Mouse (Mus musculus) CH12.LX (cell line): ENCODE results near the gene Kcnh6. TPM values are rescaled to one million over a fixed set of nuclear protein-coding genes. Genes with fewer than 3 reads are reported as not detected.

Source experiments
- DNase-seq: peaks from one replicate; pipeline ENCODE4 v3.0.0-alpha.2; 2013; ENCODE audit errors: extremely low read depth
- H3K27ac ChIP-seq: 2 replicates; pipeline ENCODE4 v1.5.1; 2012; ENCODE audit warnings: low read depth, mild to moderate bottlenecking, control low read depth, moderate library complexity; ENCODE audit not compliant: insufficient read depth
- H3K27me3 ChIP-seq: replicated peaks from 2 replicates; pipeline ENCODE3; 2012; ENCODE audit warnings: inconsistent platforms
- H3K36me3 ChIP-seq, 2 experiments: replicated peaks in 1 of 2; 2 replicates each; pipeline versions ENCODE3 to v1.6.1; 2012; ENCODE audit warnings: inconsistent platforms in 1 of 2, low read length in 1 of 2, mild to moderate bottlenecking in 1 of 2, mixed read lengths in 1 of 2, moderate library complexity in 1 of 2; ENCODE audit not compliant: control insufficient read depth in 1 of 2, insufficient read depth in 1 of 2
- H3K4me1 ChIP-seq, 2 experiments: 2 replicates each; pipeline ENCODE4 v1.6.1; 2012; ENCODE audit warnings: inconsistent platforms in 1 of 2, moderate library complexity in 1 of 2; ENCODE audit not compliant: insufficient read depth in 2 of 2, control insufficient read depth in 1 of 2
- H3K4me2 ChIP-seq: 2 replicates; pipeline ENCODE4 v1.6.1; 2012; ENCODE audit warnings: low read depth, mild to moderate bottlenecking, control low read depth; ENCODE audit not compliant: poor library complexity, insufficient read depth, severe bottlenecking
- H3K4me3 ChIP-seq, 3 experiments: fragments of 150-350 bp in 1 of 3; sonication (generic) in 1 of 3; replicated peaks in 1 of 3; 2 replicates each; pipeline versions ENCODE3 to v1.5.1; 2011 to 2012; ENCODE audit warnings: low read depth in 2 of 3, low read length in 2 of 3, mild to moderate bottlenecking in 2 of 3, moderate library complexity in 2 of 3, control low read depth in 1 of 3, improper control_type of control experiment in 1 of 3, inconsistent platforms in 1 of 3, mixed read lengths in 1 of 3; ENCODE audit not compliant: poor library complexity in 1 of 3
- H3K79me2 ChIP-seq: replicated peaks from 2 replicates; pipeline ENCODE4 v1.6.1; 2012; ENCODE audit warnings: mild to moderate bottlenecking, moderate library complexity; ENCODE audit not compliant: control insufficient read depth, poor library complexity, insufficient read depth, severe bottlenecking; ENCODE audit errors: extremely low read depth
- H3K9ac ChIP-seq: 2 replicates; pipeline ENCODE4 v1.6.1; 2012; ENCODE audit warnings: low read depth, mild to moderate bottlenecking, control low read depth, moderate library complexity; ENCODE audit not compliant: insufficient read depth
- H3K9me3 ChIP-seq: replicated peaks from 2 replicates; pipeline ENCODE3; 2012; ENCODE audit warnings: low read length, inconsistent platforms, mixed read lengths
- BHLHE40 ChIP-seq: IDR thresholded peaks from 2 replicates; pipeline ENCODE4 v1.6.1; 2011; ENCODE audit warnings: mild to moderate bottlenecking, low read depth, low read length, improper control_type of control experiment
- CHD1 ChIP-seq: IDR thresholded peaks from 2 replicates; pipeline ENCODE4 v1.6.1; 2012; ENCODE audit warnings: low read depth, low read length, improper control_type of control experiment, inconsistent platforms
- CHD2 ChIP-seq: IDR thresholded peaks from 2 replicates; pipeline ENCODE4 v1.6.1; 2011; ENCODE audit warnings: low read length, improper control_type of control experiment
- CTCF ChIP-seq, 2 experiments: IDR thresholded peaks in 1 of 2; conservative IDR thresholded peaks in 1 of 2; 2 replicates each; pipeline ENCODE4 v1.5.1; 2011 to 2012; ENCODE audit warnings: low read depth in 2 of 2, low read length in 2 of 2, improper control_type of control experiment in 1 of 2, inconsistent platforms in 1 of 2, mild to moderate bottlenecking in 1 of 2, moderate library complexity in 1 of 2
- E2F4 ChIP-seq: IDR thresholded peaks from 2 replicates; pipeline ENCODE4 v1.6.1; 2011; ENCODE audit warnings: low read depth, low read length, improper control_type of control experiment; ENCODE audit not compliant: insufficient replicate concordance
- ETS1 ChIP-seq: conservative IDR thresholded peaks from 2 replicates; pipeline ENCODE4 v1.6.1; 2012; ENCODE audit warnings: low read depth, mild to moderate bottlenecking, inconsistent platforms, low read length, improper control_type of control experiment, moderate library complexity
- GABPA ChIP-seq: IDR thresholded peaks from 2 replicates; pipeline ENCODE4 v1.6.1; 2012; ENCODE audit warnings: low read depth, low read length, improper control_type of control experiment, inconsistent platforms; ENCODE audit not compliant: insufficient replicate concordance
- HCFC1 ChIP-seq: IDR thresholded peaks from 2 replicates; pipeline ENCODE4 v1.6.1; 2012; ENCODE audit warnings: low read depth, mild to moderate bottlenecking, inconsistent platforms, low read length, improper control_type of control experiment
- JUND ChIP-seq: conservative IDR thresholded peaks from 2 replicates; pipeline ENCODE4 v1.6.1; 2011; ENCODE audit warnings: low read depth, low read length, improper control_type of control experiment
- KAT2A ChIP-seq: IDR thresholded peaks from 2 replicates; pipeline ENCODE4 v1.6.1; 2012; ENCODE audit warnings: low read length, improper control_type of control experiment, inconsistent platforms; ENCODE audit not compliant: insufficient replicate concordance
- MYC ChIP-seq: IDR thresholded peaks from 2 replicates; pipeline ENCODE4 v1.6.1; 2011; ENCODE audit warnings: low read depth, mild to moderate bottlenecking, improper control_type of control experiment, low read length
- NELFE ChIP-seq: IDR thresholded peaks from 2 replicates; pipeline ENCODE4 v1.6.1; 2011; ENCODE audit warnings: low read depth, low read length, improper control_type of control experiment
- PAX5 ChIP-seq: IDR thresholded peaks from 2 replicates; pipeline ENCODE4 v1.6.1; 2012; ENCODE audit warnings: low read length, inconsistent platforms, mixed read lengths
- POLR2A ChIP-seq: IDR thresholded peaks from 2 replicates; pipeline ENCODE4 v1.6.1; 2011; ENCODE audit warnings: low read depth, mild to moderate bottlenecking, improper control_type of control experiment, low read length
- POLR2AphosphoS2 ChIP-seq: IDR thresholded peaks from 2 replicates; pipeline ENCODE4 v1.6.1; 2011; ENCODE audit warnings: low read depth, low read length, improper control_type of control experiment
- RAD21 ChIP-seq: IDR thresholded peaks from 2 replicates; pipeline ENCODE4 v1.6.1; 2011; ENCODE audit warnings: low read depth, mild to moderate bottlenecking, low read length, improper control_type of control experiment, moderate library complexity
- RCOR1 ChIP-seq: conservative IDR thresholded peaks from 2 replicates; pipeline ENCODE4 v1.6.1; 2012; ENCODE audit warnings: low read depth, mild to moderate bottlenecking, inconsistent platforms, low read length, improper control_type of control experiment
- SIN3A ChIP-seq: IDR thresholded peaks from 2 replicates; pipeline ENCODE4 v1.6.1; 2012; ENCODE audit warnings: low read length, improper control_type of control experiment, inconsistent platforms
- USF1 ChIP-seq: IDR thresholded peaks from 2 replicates; pipeline ENCODE4 v1.6.1; 2014; ENCODE audit warnings: low read depth, mild to moderate bottlenecking, inconsistent platforms, low read length, improper control_type of control experiment
- USF2 ChIP-seq: conservative IDR thresholded peaks from 2 replicates; pipeline ENCODE4 v1.6.1; 2011; ENCODE audit warnings: low read depth, low read length, improper control_type of control experiment
- ZC3H11A ChIP-seq: IDR thresholded peaks from 2 replicates; pipeline ENCODE4 v1.6.1; 2012; ENCODE audit warnings: low read depth, mild to moderate bottlenecking, inconsistent platforms, low read length, improper control_type of control experiment
- ZMIZ1 ChIP-seq: IDR thresholded peaks from 2 replicates; pipeline ENCODE4 v1.6.1; 2012; ENCODE audit warnings: low read depth, mild to moderate bottlenecking, inconsistent platforms, low read length, improper control_type of control experiment
- dilution Hi-C: fragments of 300-500 bp; cut with MboI; formaldehyde crosslinking; loops from 2 replicates; pipeline ENCODE4 v1.14.3; 2020; ENCODE audit warnings: low sequenced_read_pairs; ENCODE audit not compliant: extremely low pct_unique_long_range_greater_than_20kb, extremely low pct_ligation_motif_present
- in situ Hi-C: fragments of 300-500 bp; cut with MboI; formaldehyde crosslinking; loops from 3 replicates; pipeline ENCODE4 v1.14.3; 2019; ENCODE audit warnings: low sequenced_read_pairs, low pct_ligation_motif_present, low pct_unique_long_range_greater_than_20kb, mixed read lengths
- polyA plus RNA-seq: library from polyadenylated mRNA; unstranded; fragments of >175 nt; gene quantifications from 2 replicates; pipeline ENCODE4 v1.2.1, GENCODE M21; 2012; ENCODE audit warnings: low read depth; ENCODE audit not compliant: insufficient read length
- total RNA-seq, 2 experiments: library from RNA; depleted of rRNA; stranded (reverse); fragments of 300-350 nt in 1 of 2; fragments of >200 nt in 1 of 2; gene quantifications; 2 replicates each; pipeline ENCODE4 v1.2.3; 2012 to 2014

The Kcnh6 gene
- total and polyA plus RNA-seq, 3 experiments = 0.19 to 0.25 TPM; not detected in 1

GRCm38 (mm10) chr11:105994375-105994774, 13.5 kb upstream of the Kcnh6 start, which contains the start of gene Ace3:
Gene Ace3 (plus strand): TSS chr11:105994675.
- dilution Hi-C loops = no loop called here
- H3K9me3 ChIP-seq = peaks cover 6% of the 10 kb centered on the region

DNA sequence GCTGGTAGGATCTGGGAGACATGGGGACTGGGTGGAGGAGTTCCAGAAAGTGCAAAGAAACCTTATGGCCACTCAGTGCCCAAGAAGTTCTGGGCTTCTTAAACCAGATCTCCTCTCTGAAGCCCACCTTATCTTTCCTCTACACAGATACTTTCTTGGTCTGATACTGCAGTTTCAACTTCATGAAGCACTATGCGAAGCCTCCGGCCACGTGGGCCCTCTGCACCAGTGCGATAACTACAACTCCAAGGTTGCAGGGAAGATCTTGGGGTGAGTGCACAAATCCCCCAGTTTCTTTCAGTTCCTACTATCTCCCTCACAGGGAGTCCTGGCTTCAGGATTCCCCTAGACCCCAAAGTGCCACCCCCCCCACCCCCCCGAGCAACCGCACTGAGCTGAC, 7.9 kb upstream of the Kcnh6 start:
- no peaks in the 10 kb centered on the region for H3K36me3 ChIP-seq
- dilution Hi-C loops = no loop called here
- TF ChIP-seq RCOR1 (no peak), E2F4 (no peak), NELFE (no peak), USF1 (no peak), ETS1 (no peak), ZMIZ1 (no peak), POLR2AphosphoS2 (no peak), RAD21 (no peak), JUND (no peak), CHD2 (no peak), KAT2A (no peak), CHD1 (no peak), USF2 (no peak), PAX5 (no peak), BHLHE40 (no peak), CTCF (conservative IDR thresholded peaks at IDR 0.05 in 1 of 2, IDR thresholded peaks at IDR 0.05 in 1 of 2; ENCODE audit: low read depth in 2 of 2, low read length in 2 of 2) (no peak), HCFC1 (no peak), POLR2A (no peak)
- no peak overlapping the region for H3K27ac ChIP-seq
- no peak overlapping the region for H3K4me2 ChIP-seq
- peaks cover 92% of the 10 kb centered on the region for H3K27me3 ChIP-seq
- no peaks in the 10 kb centered on the region for H3K79me2 ChIP-seq
- H3K4me3 ChIP-seq = no peak overlapping the region
- H3K4me1 ChIP-seq = no peaks in the 10 kb centered on the region
- no peak overlapping the region for H3K9ac ChIP-seq
- in situ Hi-C loops = no loop called here
- DNase-seq = no peak
- H3K9me3 ChIP-seq = no peaks in the 10 kb centered on the region

More at GRCm38 (mm10) chr11:105994375-105994774, 13.5 kb upstream of the Kcnh6 start, which contains the start of gene Ace3:
- DNase-seq = no peak
- Histone ChIP-seq H3K36me3 (no peaks in the 10 kb centered on the region), H3K27ac (no peak within 1 kb of the TSS), H3K27me3 (peaks cover 85% of the 10 kb centered on the region), H3K4me3 (no peak within 1 kb of the TSS), H3K4me2 (no peak within 1 kb of the TSS), H3K9ac (no peak within 1 kb of the TSS), H3K4me1 (no peaks in the 10 kb centered on the region), H3K79me2 (no peaks in the 10 kb centered on the region)
- in situ Hi-C loops = loop anchor here (10.0 kb wide), 1 partner anchor 60 kb away; no protein-coding TSS in a partner anchor
- TF ChIP-seq JUND (no peak), BHLHE40 (no peak), ZC3H11A (no peak), SIN3A (no peak), GABPA (no peak), MYC (no peak)
